Mouse (Mus musculus): Measurements from ENCODE around the gene Eno1. TPM values are rescaled to one million over a fixed set of nuclear protein-coding genes. Genes with fewer than 3 reads are reported as not detected.

Gene Eno1
- total and polyA plus RNA-seq, 2 experiments from 2014 or later, result 549 to 1,243 TPM

GRCm38 (mm10) chr4:150217042-150217554, 19.4 kb upstream of the Eno1 start:
- no peak for DNase-seq (ENCODE audit: low spot score)
- ATAC-seq, result no peak
- no peaks in the 10 kb centered on the region for H3K36me3 ChIP-seq (ENCODE audit: insufficient read depth, low read length)
- H3K4me1 ChIP-seq (ENCODE audit: insufficient read depth, low read length), result no peaks in the 10 kb centered on the region
- no peak overlapping the region for H3K9ac ChIP-seq (replicated peaks; ENCODE audit: low read length)
- no peak for TF ChIP-seq CTCF (IDR thresholded peaks at IDR 0.05; ENCODE audit: low read depth)
- WGBS, result 74% methylated on average over 5 of the region's 5 CpGs
- no peak overlapping the region for H3K27ac ChIP-seq
- no peak overlapping the region for H3K4me2 ChIP-seq (ENCODE audit: low read depth, low read length)
- no peaks in the 10 kb centered on the region for H3K9me3 ChIP-seq (ENCODE audit: low read length)
- no peaks in the 10 kb centered on the region for H3K27me3 ChIP-seq (ENCODE audit: insufficient read depth, low read length)
- no peak overlapping the region for H3K4me3 ChIP-seq (ENCODE audit: low read length)

- 75% methylated on average over 1 of the region's 1 CpGs for WGBS
- no peaks in the 10 kb centered on the region for H3K36me3 ChIP-seq (ENCODE audit: insufficient read depth, low read length)
- no peak for TF ChIP-seq CTCF (IDR thresholded peaks at IDR 0.05; ENCODE audit: low read depth)
- no peaks in the 10 kb centered on the region for H3K9me3 ChIP-seq (ENCODE audit: low read length)
- no peak overlapping the region for H3K4me2 ChIP-seq (ENCODE audit: low read depth, low read length)
- no peaks in the 10 kb centered on the region for H3K27me3 ChIP-seq (ENCODE audit: insufficient read depth, low read length)
- no peak overlapping the region for H3K4me3 ChIP-seq (ENCODE audit: low read length)
- DNase-seq (ENCODE audit: low spot score) (no peak), ATAC-seq (no peak)
- no peaks in the 10 kb centered on the region for H3K4me1 ChIP-seq (ENCODE audit: insufficient read depth, low read length)
- no peak overlapping the region for H3K9ac ChIP-seq (replicated peaks; ENCODE audit: low read length)
- no peak overlapping the region for H3K27ac ChIP-seq
Measured at GRCm38 (mm10) chr4:150217935-150218334, 18.6 kb upstream of the Eno1 start.

GRCm38 (mm10) chr4:150219501-150220292, 16.8 kb upstream of the Eno1 start:
- peak; percentile 79 for TF ChIP-seq CTCF (IDR thresholded peaks at IDR 0.05; ENCODE audit: low read depth)
- Histone ChIP-seq H3K4me3 (ENCODE audit: low read length) (no peak overlapping the region), H3K36me3 (ENCODE audit: insufficient read depth, low read length) (no peaks in the 10 kb centered on the region), H3K4me2 (ENCODE audit: low read depth, low read length) (no peak overlapping the region), H3K27ac (no peak overlapping the region), H3K9ac (replicated peaks; ENCODE audit: low read length) (no peak overlapping the region), H3K4me1 (ENCODE audit: insufficient read depth, low read length) (no peaks in the 10 kb centered on the region), H3K9me3 (ENCODE audit: low read length) (no peaks in the 10 kb centered on the region), H3K27me3 (ENCODE audit: insufficient read depth, low read length) (no peaks in the 10 kb centered on the region)
- 0 out of 2 replicates have a peak, but pooled peaks have one; percentile 47 for ATAC-seq
- WGBS, result 71% methylated on average over 9 of the region's 9 CpGs
- DNase-seq (ENCODE audit: low spot score), result peak; percentile 86

GRCm38 (mm10) chr4:150220584-150220983, 15.9 kb upstream of the Eno1 start:
- no peaks in the 10 kb centered on the region for H3K27me3 ChIP-seq (ENCODE audit: insufficient read depth, low read length)

GRCm38 (mm10) chr4:150221017-150221640, 15.4 kb upstream of the Eno1 start:
- ATAC-seq (no peak), DNase-seq (ENCODE audit: low spot score) (no peak)
- Histone ChIP-seq H3K9me3 (ENCODE audit: low read length) (no peaks in the 10 kb centered on the region), H3K27ac (no peak overlapping the region), H3K9ac (replicated peaks; ENCODE audit: low read length) (no peak overlapping the region), H3K27me3 (ENCODE audit: insufficient read depth, low read length) (no peaks in the 10 kb centered on the region), H3K4me1 (ENCODE audit: insufficient read depth, low read length) (no peaks in the 10 kb centered on the region), H3K4me3 (ENCODE audit: low read length) (no peak overlapping the region), H3K4me2 (ENCODE audit: low read depth, low read length) (no peak overlapping the region), H3K36me3 (ENCODE audit: insufficient read depth, low read length) (no peaks in the 10 kb centered on the region)
- 52% methylated on average over 10 of the region's 10 CpGs for WGBS
- TF ChIP-seq CTCF (IDR thresholded peaks at IDR 0.05; ENCODE audit: low read depth), result no peak

More at GRCm38 (mm10) chr4:150220584-150220983, 15.9 kb upstream of the Eno1 start:
- Histone ChIP-seq H3K36me3 (ENCODE audit: insufficient read depth, low read length) (no peaks in the 10 kb centered on the region), H3K4me1 (ENCODE audit: insufficient read depth, low read length) (no peaks in the 10 kb centered on the region), H3K27ac (no peak overlapping the region), H3K4me3 (ENCODE audit: low read length) (no peak overlapping the region), H3K9ac (replicated peaks; ENCODE audit: low read length) (no peak overlapping the region), H3K9me3 (ENCODE audit: low read length) (no peaks in the 10 kb centered on the region), H3K4me2 (ENCODE audit: low read depth, low read length) (no peak overlapping the region)
- ATAC-seq, result no peak
- DNase-seq (ENCODE audit: low spot score), result no peak
- WGBS, result 23% methylated on average over 11 of the region's 11 CpGs
- TF ChIP-seq CTCF (IDR thresholded peaks at IDR 0.05; ENCODE audit: low read depth), result no peak

GRCm38 (mm10) chr4:150223830-150224229, 12.7 kb upstream of the Eno1 start:
- H3K4me2 ChIP-seq (ENCODE audit: low read depth, low read length), result no peak overlapping the region
- no peak overlapping the region for H3K4me3 ChIP-seq (ENCODE audit: low read length)
- DNase-seq (ENCODE audit: low spot score) (no peak), ATAC-seq (no peak)
- no peaks in the 10 kb centered on the region for H3K9me3 ChIP-seq (ENCODE audit: low read length)
- no peak overlapping the region for H3K27ac ChIP-seq
- H3K9ac ChIP-seq (replicated peaks; ENCODE audit: low read length), result no peak overlapping the region
- WGBS, result 94% methylated on average over 4 of the region's 4 CpGs
- H3K27me3 ChIP-seq (ENCODE audit: insufficient read depth, low read length), result no peaks in the 10 kb centered on the region
- H3K4me1 ChIP-seq (ENCODE audit: insufficient read depth, low read length), result peaks cover 3% of the 10 kb centered on the region; the same call in 1 of the 2 replicates
- no peaks in the 10 kb centered on the region for H3K36me3 ChIP-seq (ENCODE audit: insufficient read depth, low read length)
- TF ChIP-seq CTCF (IDR thresholded peaks at IDR 0.05; ENCODE audit: low read depth), result no peak

Measured in hindbrain, postnatal 0 days (tissue).